Mouse (Mus musculus) bone marrow macrophage, adult 2 months (primary cell): ENCODE results near the gene Ost4.

Source experiments
- CTCF ChIP-seq: IDR thresholded peaks from 2 replicates; pipeline ENCODE4 v1.5.1; 2012; ENCODE audit warnings: low read depth, mild to moderate bottlenecking, low read length, moderate library complexity
- POLR2A ChIP-seq: IDR thresholded peaks from 2 replicates; pipeline ENCODE4 v1.6.1; 2012; ENCODE audit warnings: mild to moderate bottlenecking, low read depth, low read length, borderline replicate concordance

- no peak for TF ChIP-seq CTCF
- TF ChIP-seq POLR2A: no peak
Observed at GRCm38 (mm10) chr5:30920621-30921020, 13.0 kb upstream of the Ost4 start.
